Mouse (Mus musculus): ENCODE data around the gene Ankrd34a. TPM values are rescaled to one million over a fixed set of nuclear protein-coding genes. Genes with fewer than 3 reads are reported as not detected.

Ankrd34a gene
- total RNA-seq, 2 experiments from 2014 or later: 41.3 to 45.5 TPM

DNA sequence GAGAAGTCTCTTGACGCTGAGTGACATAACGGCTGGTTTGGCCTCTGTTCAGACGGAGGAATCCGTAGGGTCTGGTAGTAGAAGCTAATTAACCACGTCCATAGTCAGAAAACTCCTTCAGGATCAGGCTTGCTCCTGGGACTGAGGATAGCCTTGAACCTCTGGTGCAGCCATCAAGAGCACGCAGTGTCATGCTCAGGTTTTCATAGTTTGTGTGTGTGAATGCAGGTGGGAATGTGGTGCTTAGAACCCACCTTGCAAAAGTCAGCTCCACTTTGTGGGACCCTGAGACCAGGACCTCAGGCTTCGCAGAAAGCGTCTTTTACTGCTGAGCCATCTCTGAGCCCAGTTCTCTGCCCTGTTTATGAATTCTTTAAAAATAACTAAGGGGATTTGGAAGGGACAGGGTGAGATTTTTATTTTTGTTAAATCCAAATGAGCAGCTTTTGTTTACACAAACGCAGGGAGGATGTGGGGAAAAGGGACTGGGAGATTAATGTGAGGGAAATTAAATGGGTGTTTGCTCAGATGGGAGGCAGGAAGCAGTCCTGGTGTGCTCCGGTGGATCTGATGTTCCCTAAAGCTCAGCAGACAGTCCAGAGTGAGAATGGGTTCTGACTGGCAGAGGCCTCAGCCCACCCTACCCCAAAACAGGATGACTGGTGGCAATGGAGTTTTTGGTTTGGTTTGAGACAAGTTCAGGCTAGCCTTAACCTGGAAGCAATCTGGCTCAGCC, 34.3 kb upstream of the Ankrd34a start:
- DNase-seq (ENCODE audit: low spot score in 2 of 2): no peak

- DNase-seq (ENCODE audit: low spot score in 2 of 2): no peak
Measured at GRCm38 (mm10) chr3:96563267-96563666, 33.2 kb upstream of the Ankrd34a start.

GRCm38 (mm10) chr3:96563911-96564632, 32.4 kb upstream of the Ankrd34a start:
- DNase-seq (ENCODE audit: low spot score in 2 of 2): no peak

DNA sequence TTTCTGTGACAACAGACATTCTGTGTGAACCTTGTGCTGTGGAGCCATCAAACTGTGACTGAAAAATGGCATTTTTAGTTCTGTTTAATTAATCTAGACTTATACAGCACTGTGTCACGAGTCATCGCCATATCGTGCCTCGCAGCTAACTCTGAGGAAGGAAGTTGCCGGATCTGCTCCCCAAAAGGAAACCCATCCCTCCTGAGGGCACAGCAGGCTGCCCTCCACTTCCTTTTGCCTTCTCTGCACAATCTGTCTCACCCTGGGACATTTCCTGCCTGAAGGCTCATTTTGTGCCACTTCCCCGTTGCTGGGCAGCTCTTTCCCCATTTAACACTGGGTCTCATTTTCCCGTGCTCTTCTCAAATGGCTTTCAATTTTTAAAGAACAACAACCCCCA, 31.8 kb upstream of the Ankrd34a start:
- no peak for DNase-seq (ENCODE audit: low spot score in 2 of 2)

- no peak for DNase-seq (ENCODE audit: low spot score in 2 of 2)
Measured at GRCm38 (mm10) chr3:96565105-96565504, 31.3 kb upstream of the Ankrd34a start.

- no peak for DNase-seq (ENCODE audit: low spot score in 2 of 2)
Measured at GRCm38 (mm10) chr3:96566661-96567450, 29.6 kb upstream of the Ankrd34a start.

- no peak for DNase-seq (ENCODE audit: low spot score in 2 of 2)
Measured at GRCm38 (mm10) chr3:96568605-96569004, 27.8 kb upstream of the Ankrd34a start.

DNA sequence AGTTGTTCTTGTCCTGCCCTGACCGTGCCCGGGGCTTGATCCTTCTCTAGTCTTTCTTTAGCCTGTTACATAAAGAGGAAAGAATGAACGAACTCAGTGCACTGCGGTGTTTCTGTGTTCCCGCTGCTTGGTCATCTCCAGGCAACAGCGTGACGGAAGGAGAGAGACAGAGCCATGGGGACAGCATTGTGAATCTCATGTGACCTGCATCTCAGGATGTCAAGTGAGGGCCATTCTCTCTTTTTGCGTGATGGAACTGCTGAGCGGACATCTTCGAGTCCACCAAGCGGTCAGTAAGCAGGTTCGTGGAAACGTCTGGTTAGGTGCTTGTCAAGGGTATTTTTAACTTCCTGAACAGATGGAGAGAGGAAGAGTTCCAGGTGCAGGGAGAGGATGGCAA, 26.9 kb upstream of the Ankrd34a start:
- DNase-seq (ENCODE audit: low spot score in 2 of 2): no peak

DNA sequence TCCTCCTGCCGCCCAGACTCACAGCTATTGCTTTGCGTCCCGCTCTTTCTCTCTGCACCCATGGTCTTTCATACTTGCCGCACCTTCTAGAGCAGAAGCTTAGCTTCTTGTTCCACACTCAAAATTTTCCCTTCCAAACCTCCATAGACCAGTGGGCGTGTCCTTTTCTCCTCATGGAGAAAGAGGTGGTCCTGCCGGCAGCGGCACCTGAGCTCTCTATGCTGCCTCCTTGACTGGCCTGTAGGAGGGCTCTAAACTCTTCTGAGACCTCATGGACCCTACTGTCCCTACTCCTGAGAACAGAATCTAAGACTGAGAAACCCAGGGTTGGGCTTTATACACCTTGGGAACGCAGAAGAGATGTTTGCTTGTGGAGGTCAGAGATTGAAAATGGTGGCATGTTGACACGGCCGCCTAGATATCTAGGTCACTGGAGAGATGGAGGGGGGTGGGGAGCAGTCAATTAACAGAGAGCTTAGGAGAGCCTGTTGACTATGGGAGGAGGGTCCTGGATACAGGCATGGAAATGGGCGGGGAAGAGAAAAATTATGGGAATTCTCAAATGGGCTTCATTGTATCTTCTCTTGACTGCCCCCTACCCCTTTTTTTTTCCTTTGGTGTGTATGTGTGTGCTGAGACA, 26.4 kb upstream of the Ankrd34a start:
- DNase-seq (ENCODE audit: low spot score in 2 of 2): no peak

DNA sequence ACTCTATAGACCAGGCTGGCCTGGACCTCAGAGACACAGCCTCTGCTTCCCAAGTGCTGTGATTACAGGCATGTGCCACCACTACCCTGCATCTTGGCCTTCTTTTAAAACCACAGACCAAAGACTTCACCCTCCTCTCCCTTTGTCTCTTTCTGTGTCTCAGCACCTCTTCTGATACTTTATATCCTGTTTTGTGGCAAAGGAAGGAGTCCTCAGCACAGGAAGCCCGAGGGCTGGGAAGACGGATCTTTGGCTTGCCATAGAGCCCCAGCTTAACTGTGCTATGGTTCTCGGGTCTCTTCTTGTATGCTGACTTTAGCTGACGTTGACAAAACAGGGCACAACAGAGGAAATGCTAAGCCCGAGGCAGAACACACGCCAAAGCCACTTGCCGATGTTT, 25.8 kb upstream of the Ankrd34a start:
- no peak for DNase-seq (ENCODE audit: low spot score in 2 of 2)

DNA sequence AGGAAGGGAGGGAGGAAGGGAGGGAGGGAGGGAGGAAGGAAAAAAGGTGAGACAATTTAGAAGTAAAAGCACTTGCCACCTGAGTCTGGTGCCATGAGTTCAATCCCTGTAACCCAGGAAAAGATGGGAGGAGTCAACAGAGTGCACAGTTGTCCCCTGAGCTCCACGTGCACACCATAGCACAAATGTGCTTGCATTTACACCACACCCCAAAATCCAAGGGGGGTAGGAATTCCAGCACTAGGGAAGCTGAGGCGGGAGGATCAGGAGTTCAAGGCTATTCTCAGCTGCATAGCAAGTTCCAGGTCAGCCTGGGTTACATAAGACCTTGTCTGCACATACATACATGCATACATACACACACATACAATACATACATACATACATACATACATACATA, 25.1 kb upstream of the Ankrd34a start:
- no peak for DNase-seq (ENCODE audit: low spot score in 2 of 2)

DNA sequence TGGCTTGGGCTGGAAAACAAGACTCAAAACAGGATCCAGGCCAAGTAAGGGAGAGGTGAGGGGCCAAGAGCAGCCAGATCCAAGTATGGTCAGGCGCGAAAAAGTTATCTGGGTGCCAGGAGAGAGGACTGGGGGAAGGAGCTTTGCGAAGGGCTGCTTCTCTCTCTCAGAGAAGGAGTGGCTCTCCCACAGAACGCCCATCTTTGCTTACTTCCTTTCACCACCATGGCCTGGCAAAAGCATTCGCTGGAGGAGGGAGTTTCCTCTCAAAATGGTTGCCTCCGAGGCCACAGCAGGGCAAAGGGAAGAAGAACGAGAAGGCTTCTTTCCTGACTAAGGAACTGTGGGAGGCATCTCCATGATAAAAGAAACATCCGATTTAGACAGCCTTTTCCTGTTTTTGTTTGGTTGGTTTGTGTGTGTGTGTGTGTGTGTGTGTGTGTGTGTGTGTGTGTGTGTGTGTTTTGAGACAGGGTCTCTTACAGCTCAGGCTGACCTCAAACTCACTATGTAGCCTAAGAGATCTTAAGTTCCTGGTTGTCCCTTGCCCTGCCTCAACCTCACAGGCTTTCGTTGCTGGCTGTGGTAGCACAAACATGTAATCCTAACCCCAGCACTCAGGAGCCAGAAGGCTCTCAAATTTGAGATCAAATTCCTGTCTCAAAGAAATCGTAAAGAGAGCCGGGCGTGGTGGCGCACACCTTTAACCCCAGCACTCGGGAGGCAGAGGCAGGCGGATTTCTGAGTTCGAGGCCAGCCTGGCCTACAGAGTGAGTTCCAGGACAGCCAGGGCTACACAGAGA, 24.3 kb upstream of the Ankrd34a start:
- DNase-seq (ENCODE audit: low spot score in 2 of 2): no peak

DNA sequence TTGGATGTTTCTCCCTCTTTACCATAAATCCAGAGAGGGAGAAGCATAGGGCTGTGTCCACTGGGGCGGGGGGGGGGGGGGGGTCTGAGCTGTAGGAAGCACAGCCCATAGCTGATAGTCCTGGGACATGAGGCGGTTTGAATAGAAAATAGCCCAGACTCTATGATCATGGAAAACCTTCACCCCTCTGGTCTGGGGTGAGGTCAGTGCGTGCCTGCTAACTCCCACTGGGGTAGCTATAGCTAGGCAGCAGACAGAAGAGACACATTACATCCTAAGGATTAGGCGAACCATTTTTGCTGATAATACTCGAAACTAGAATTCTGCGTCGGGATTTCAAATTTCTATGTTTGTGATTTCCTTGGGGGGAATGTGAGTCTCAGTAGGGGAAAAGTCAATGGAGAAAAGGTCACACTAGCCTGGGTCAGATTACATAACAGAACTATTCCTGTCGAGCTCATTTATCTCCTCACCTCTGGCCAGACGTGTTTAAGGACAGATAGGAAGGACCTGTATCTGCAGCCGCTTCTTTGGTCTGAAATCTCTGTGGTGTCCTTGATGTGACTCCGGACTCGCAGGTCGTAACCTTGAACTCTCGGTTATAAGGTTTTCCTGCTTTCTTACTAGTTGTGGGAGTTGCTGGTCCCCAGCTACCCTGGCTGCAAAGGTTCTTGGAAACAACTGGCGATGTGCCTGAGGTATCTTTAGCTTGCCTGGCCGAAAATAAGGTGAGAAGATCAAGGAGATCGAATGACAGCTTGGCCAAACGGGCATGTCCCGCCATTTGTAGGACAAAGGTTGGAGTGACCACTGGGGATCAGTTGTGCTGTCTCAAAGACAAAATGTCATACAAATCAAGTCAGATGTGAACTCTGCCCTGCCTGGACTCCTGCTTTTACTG, 22.6 kb upstream of the Ankrd34a start:
- DNase-seq (ENCODE audit: low spot score in 2 of 2): no peak

DNA sequence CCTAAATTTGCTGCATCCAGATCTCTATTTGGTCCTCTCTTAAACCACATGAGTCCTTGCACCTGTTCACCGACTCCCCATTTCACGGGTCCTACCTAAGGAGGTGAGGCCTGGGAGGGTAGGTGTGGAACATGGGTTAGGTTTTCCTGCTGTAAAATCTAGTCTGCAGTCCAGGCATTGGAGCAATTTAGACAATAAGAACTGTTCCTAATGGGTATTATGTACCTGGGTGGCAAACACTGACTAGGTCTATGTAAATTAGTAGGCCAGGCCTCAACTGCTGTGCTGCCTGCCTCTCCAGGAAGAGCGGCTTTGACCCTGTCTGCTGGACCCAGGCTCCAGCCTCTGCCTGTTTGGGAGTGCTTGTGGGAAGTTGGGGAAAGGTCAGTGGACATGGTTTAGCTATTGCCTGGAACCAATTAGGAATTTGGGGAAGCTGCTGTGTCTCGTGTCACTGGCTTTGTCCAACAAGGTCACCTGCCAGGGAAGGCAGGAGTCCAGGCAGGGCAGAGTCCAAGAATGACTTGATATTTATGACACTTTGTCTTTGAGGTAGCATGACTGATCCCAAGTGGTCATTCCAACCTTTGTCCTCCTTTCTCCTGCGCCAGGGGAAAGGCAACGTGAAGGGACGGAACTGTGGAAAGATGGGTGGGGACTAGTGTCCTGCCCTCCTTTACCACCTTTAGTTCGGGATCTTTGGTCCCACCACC, 21.0 kb upstream of the Ankrd34a start:
- no peak for DNase-seq (ENCODE audit: low spot score in 2 of 2)

GRCm38 (mm10) chr3:96576005-96576658, 20.3 kb upstream of the Ankrd34a start:
- no peak for DNase-seq (ENCODE audit: low spot score in 2 of 2)

- DNase-seq (ENCODE audit: low spot score in 2 of 2): peak; percentile 69 to 70
Measured at GRCm38 (mm10) chr3:96576690-96577541, 19.5 kb upstream of the Ankrd34a start, which contains the start of gene Gm16253. Gm16253 (plus strand) TSS chr3:96576984.

GRCm38 (mm10) chr3:96577566-96577965, 18.9 kb upstream of the Ankrd34a start:
- no peak for DNase-seq (ENCODE audit: low spot score in 2 of 2)

Data from layer of hippocampus, postnatal 10 days (tissue).